Mouse (Mus musculus) neural tube, embryonic 15.5 days (tissue): ENCODE data around the gene Csrp1. TPM values are rescaled to one million over a fixed set of nuclear protein-coding genes. Genes with fewer than 3 reads are reported as not detected.

Source experiments
- ATAC-seq: fragments of 200-750 bp; cut with Nextera tagmentation; 2 replicates; pipeline ENCODE4 v1.8.0; 2017; ENCODE audit warnings: mild to moderate bottlenecking, moderate TSS enrichment, moderate library complexity; ENCODE audit not compliant: low FRiP score
- H3K27ac ChIP-seq: fragments of 300-500 bp; sonication (generic); replicated peaks from 2 replicates; pipeline ENCODE4 v1.5.1; 2015; ENCODE audit warnings: mild to moderate bottlenecking, inconsistent platforms
- H3K27me3 ChIP-seq: fragments of 300-500 bp; sonication (generic); replicated peaks from 2 replicates; pipeline ENCODE4 v1.6.1; 2015; ENCODE audit warnings: inconsistent platforms
- H3K36me3 ChIP-seq: fragments of 300-500 bp; sonication (generic); 2 replicates; pipeline ENCODE4 v1.6.1; 2015; ENCODE audit warnings: inconsistent platforms
- H3K4me1 ChIP-seq: fragments of 300-500 bp; sonication (generic); 2 replicates; pipeline ENCODE4 v1.6.1; 2015; ENCODE audit warnings: inconsistent platforms
- H3K4me2 ChIP-seq: fragments of 300-500 bp; sonication (generic); 2 replicates; pipeline ENCODE4 v1.6.1; 2015; ENCODE audit warnings: inconsistent platforms, mild to moderate bottlenecking, moderate library complexity
- H3K4me3 ChIP-seq: fragments of 300-500 bp; sonication (generic); replicated peaks from 2 replicates; pipeline ENCODE4 v1.5.1; 2015; ENCODE audit warnings: mild to moderate bottlenecking, inconsistent platforms
- H3K9ac ChIP-seq: fragments of 300-500 bp; sonication (generic); replicated peaks from 2 replicates; pipeline ENCODE4 v1.6.1; 2015; ENCODE audit warnings: mild to moderate bottlenecking, inconsistent platforms
- H3K9me3 ChIP-seq: fragments of 300-500 bp; sonication (generic); replicated peaks from 2 replicates; pipeline ENCODE4 v1.6.1; 2016; ENCODE audit warnings: inconsistent platforms
- WGBS: fragments of 180-500 bp; shearing (Covaris S2); methylation state at CpG from one replicate; pipeline ENCODE4 v1.1.7; 2015; ENCODE audit warnings: mixed read lengths; 5-methylcytosine and 5-hydroxymethylcytosine counted together
- polyA plus RNA-seq: library from polyadenylated mRNA; unstranded; fragments of >200 nt; fragmentation: Nextera tagmentation; extraction: Ambion mirVana; gene quantifications from 2 replicates; pipeline ENCODE4 v1.2.1, GENCODE M21; 2015

The Csrp1 gene
- polyA plus RNA-seq, 1 experiment from 2014 or later: 18.8 TPM

- Histone ChIP-seq H3K4me3 (no peak overlapping the region), H3K9ac (no peak overlapping the region), H3K4me2 (0 out of 2 replicates have a peak overlapping the region, but pooled peaks have one; percentile 17), H3K36me3 (no peaks in the 10 kb centered on the region), H3K4me1 (peaks cover 45% of the 10 kb centered on the region), H3K27me3 (no peaks in the 10 kb centered on the region; the same call in 1 of the 2 replicates), H3K27ac (peak overlapping the region; percentile 74), H3K9me3 (no peaks in the 10 kb centered on the region; the same call in 1 of the 2 replicates)
- peak; percentile 76 for ATAC-seq
- 25% methylated on average over 6 of the region's 7 CpGs for WGBS
These were observed 14.5 kb downstream of the Csrp1 start for GRCm38 (mm10) chr1:135734225-135734937.

GRCm38 (mm10) chr1:135735460-135735859, 15.6 kb downstream of the Csrp1 start:
- Histone ChIP-seq H3K9me3 (no peaks in the 10 kb centered on the region; the same call in 1 of the 2 replicates), H3K27me3 (no peaks in the 10 kb centered on the region), H3K9ac (no peak overlapping the region), H3K36me3 (no peaks in the 10 kb centered on the region), H3K4me2 (no peak overlapping the region), H3K4me3 (no peak overlapping the region), H3K4me1 (peaks cover 46% of the 10 kb centered on the region), H3K27ac (peak overlapping the region; percentile 51)
- WGBS: 56% methylated on average over 6 of the region's 6 CpGs
- no peak for ATAC-seq

- 88% methylated on average over 7 of the region's 7 CpGs for WGBS
- Histone ChIP-seq H3K27me3 (no peaks in the 10 kb centered on the region), H3K4me2 (no peak overlapping the region), H3K4me1 (peaks cover 12% of the 10 kb centered on the region), H3K36me3 (no peaks in the 10 kb centered on the region), H3K4me3 (no peak overlapping the region), H3K9ac (no peak overlapping the region), H3K9me3 (no peaks in the 10 kb centered on the region), H3K27ac (no peak overlapping the region)
- ATAC-seq: no peak
These were observed 25.1 kb downstream of the Csrp1 start for GRCm38 (mm10) chr1:135744987-135745386.

GRCm38 (mm10) chr1:135746248-135746647, 26.4 kb downstream of the Csrp1 start:
- Histone ChIP-seq H3K4me3 (no peak overlapping the region), H3K36me3 (no peaks in the 10 kb centered on the region), H3K4me2 (no peak overlapping the region), H3K27me3 (no peaks in the 10 kb centered on the region), H3K9ac (no peak overlapping the region), H3K27ac (no peak overlapping the region), H3K4me1 (peaks cover 2% of the 10 kb centered on the region), H3K9me3 (no peaks in the 10 kb centered on the region)
- 79% methylated on average over 4 of the region's 4 CpGs for WGBS
- ATAC-seq: no peak

- Histone ChIP-seq H3K4me2 (no peak overlapping the region), H3K4me3 (no peak overlapping the region), H3K9ac (no peak overlapping the region), H3K9me3 (no peaks in the 10 kb centered on the region), H3K27ac (no peak overlapping the region), H3K4me1 (no peaks in the 10 kb centered on the region), H3K36me3 (no peaks in the 10 kb centered on the region), H3K27me3 (no peaks in the 10 kb centered on the region)
- ATAC-seq: peak; percentile 97
- WGBS: 14% methylated on average over 10 of the region's 10 CpGs
These were observed 33.0 kb downstream of the Csrp1 start for GRCm38 (mm10) chr1:135752737-135753348.

- 72% methylated on average over 9 of the region's 9 CpGs for WGBS
These were observed 35.4 kb downstream of the Csrp1 start for GRCm38 (mm10) chr1:135755287-135755686.

GRCm38 (mm10) chr1:135755913-135756312, 36.1 kb downstream of the Csrp1 start:
- no peak overlapping the region for H3K4me3 ChIP-seq
- 89% methylated on average over 3 of the region's 3 CpGs for WGBS
- no peak for ATAC-seq

More at GRCm38 (mm10) chr1:135755287-135755686, 35.4 kb downstream of the Csrp1 start:
- no peak overlapping the region for H3K4me2 ChIP-seq
- no peak for ATAC-seq
- H3K27me3 ChIP-seq: no peaks in the 10 kb centered on the region
- no peaks in the 10 kb centered on the region for H3K9me3 ChIP-seq
- no peak overlapping the region for H3K9ac ChIP-seq
- no peak overlapping the region for H3K27ac ChIP-seq
- H3K4me3 ChIP-seq: no peak overlapping the region
- no peaks in the 10 kb centered on the region for H3K4me1 ChIP-seq
- H3K36me3 ChIP-seq: no peaks in the 10 kb centered on the region

GRCm38 (mm10) chr1:135757287-135757686, 37.4 kb downstream of the Csrp1 start:
- WGBS: 84% methylated on average over 8 of the region's 8 CpGs
- no peaks in the 10 kb centered on the region for H3K36me3 ChIP-seq

More at GRCm38 (mm10) chr1:135755913-135756312, 36.1 kb downstream of the Csrp1 start:
- Histone ChIP-seq H3K9me3 (no peaks in the 10 kb centered on the region), H3K4me1 (no peaks in the 10 kb centered on the region), H3K4me2 (no peak overlapping the region), H3K36me3 (no peaks in the 10 kb centered on the region), H3K27ac (no peak overlapping the region), H3K27me3 (no peaks in the 10 kb centered on the region), H3K9ac (no peak overlapping the region)

GRCm38 (mm10) chr1:135759685-135760084, 39.8 kb downstream of the Csrp1 start:
- H3K4me2 ChIP-seq: no peak overlapping the region
- no peak for ATAC-seq
- no peaks in the 10 kb centered on the region for H3K36me3 ChIP-seq
- H3K9me3 ChIP-seq: no peaks in the 10 kb centered on the region
- H3K27me3 ChIP-seq: no peaks in the 10 kb centered on the region
- no peak overlapping the region for H3K9ac ChIP-seq
- no peak overlapping the region for H3K27ac ChIP-seq
- H3K4me3 ChIP-seq: no peak overlapping the region
- no peaks in the 10 kb centered on the region for H3K4me1 ChIP-seq
- WGBS: 37% methylated on average over 4 of the region's 4 CpGs

More at GRCm38 (mm10) chr1:135757287-135757686, 37.4 kb downstream of the Csrp1 start:
- Histone ChIP-seq H3K4me1 (no peaks in the 10 kb centered on the region), H3K27ac (no peak overlapping the region), H3K27me3 (no peaks in the 10 kb centered on the region), H3K4me3 (no peak overlapping the region), H3K9me3 (no peaks in the 10 kb centered on the region), H3K4me2 (no peak overlapping the region), H3K9ac (no peak overlapping the region)
- ATAC-seq: no peak

- Histone ChIP-seq H3K36me3 (no peaks in the 10 kb centered on the region), H3K4me1 (0 out of 2 replicates have a peak, but pooled peaks cover under 1% of the 10 kb centered on the region), H3K27me3 (no peaks in the 10 kb centered on the region), H3K4me2 (no peak overlapping the region), H3K4me3 (no peak overlapping the region), H3K9ac (no peak overlapping the region), H3K27ac (no peak overlapping the region), H3K9me3 (no peaks in the 10 kb centered on the region)
- 85% methylated on average over 8 of the region's 8 CpGs for WGBS
- ATAC-seq: no peak
These were observed 40.4 kb downstream of the Csrp1 start for GRCm38 (mm10) chr1:135760216-135760615.

GRCm38 (mm10) chr1:135761728-135762127, 41.9 kb downstream of the Csrp1 start:
- H3K9ac ChIP-seq: no peak overlapping the region
- 93% methylated on average over 5 of the region's 5 CpGs for WGBS
- no peak overlapping the region for H3K4me2 ChIP-seq

More at GRCm38 (mm10) chr1:135761728-135762127, 41.9 kb downstream of the Csrp1 start:
- H3K27me3 ChIP-seq: no peaks in the 10 kb centered on the region
- H3K4me1 ChIP-seq: peaks cover 12% of the 10 kb centered on the region
- no peak overlapping the region for H3K4me3 ChIP-seq
- H3K9me3 ChIP-seq: no peaks in the 10 kb centered on the region
- ATAC-seq: no peak
- no peaks in the 10 kb centered on the region for H3K36me3 ChIP-seq
- no peak overlapping the region for H3K27ac ChIP-seq
